Mouse (Mus musculus): ENCODE measurements around the gene Pik3cg. TPM values are rescaled to one million over a fixed set of nuclear protein-coding genes. Genes with fewer than 3 reads are reported as not detected.

Pik3cg gene
- total RNA-seq, 2 experiments from 2014 or later, result 1.9 to 2.8 TPM

GRCm38 (mm10) chr12:32202583-32202982 is 5.9 kb downstream of the Pik3cg start:
- no peak for DNase-seq
- intact Hi-C loops (cut with DNase I), result no loop called here

DNA sequence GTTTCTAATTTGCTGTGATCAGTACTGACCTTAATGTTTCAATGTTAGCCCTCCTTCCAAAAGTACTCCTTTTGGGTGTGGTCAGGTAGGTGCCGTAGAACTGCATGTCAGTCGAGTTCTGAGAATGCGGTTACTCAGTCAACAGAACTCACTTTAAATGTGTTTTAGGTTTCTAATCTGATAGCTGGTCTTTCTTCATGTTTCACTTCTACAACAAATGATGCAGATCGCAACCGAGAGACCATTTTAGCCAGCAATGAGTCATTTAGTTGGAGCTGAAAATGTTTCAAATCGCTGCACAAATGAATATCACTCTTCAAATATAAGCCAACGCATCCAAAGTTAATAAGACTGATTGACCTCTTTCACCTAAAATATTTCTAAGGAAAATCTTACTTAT is 6.5 kb downstream of the Pik3cg start:
- DNase-seq, result no peak
- intact Hi-C loops (cut with DNase I), result no loop called here

GRCm38 (mm10) chr12:32201070-32201585 is 7.3 kb downstream of the Pik3cg start:
- DNase-seq, result no peak

GRCm38 (mm10) chr12:32200387-32201069 is 7.9 kb downstream of the Pik3cg start:
- intact Hi-C loops (cut with DNase I), result no loop called here
- DNase-seq, result no peak

More at GRCm38 (mm10) chr12:32201070-32201585, 7.3 kb downstream of the Pik3cg start:
- intact Hi-C loops (cut with DNase I), result no loop called here

DNA sequence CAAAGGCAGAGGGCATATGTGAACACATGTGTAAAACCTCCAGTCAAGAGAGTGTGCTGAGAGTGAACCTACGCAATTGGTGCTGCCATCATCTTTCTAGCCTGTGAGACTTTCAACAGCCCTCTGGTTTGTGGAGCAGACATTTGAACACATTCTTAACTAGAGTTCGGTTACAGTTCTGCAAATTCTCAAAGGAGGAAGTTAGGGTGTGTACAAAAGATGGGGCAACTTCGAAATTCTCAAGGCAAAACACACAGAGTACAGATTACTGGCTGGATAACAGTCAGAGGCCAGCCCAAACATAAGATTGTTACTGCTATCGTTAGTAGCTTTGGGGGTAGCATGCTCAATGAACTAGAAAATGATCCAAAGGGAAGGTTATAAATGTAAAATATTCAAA is 9.0 kb downstream of the Pik3cg start:
- intact Hi-C loops (cut with DNase I), result no loop called here
- DNase-seq, result no peak

DNA sequence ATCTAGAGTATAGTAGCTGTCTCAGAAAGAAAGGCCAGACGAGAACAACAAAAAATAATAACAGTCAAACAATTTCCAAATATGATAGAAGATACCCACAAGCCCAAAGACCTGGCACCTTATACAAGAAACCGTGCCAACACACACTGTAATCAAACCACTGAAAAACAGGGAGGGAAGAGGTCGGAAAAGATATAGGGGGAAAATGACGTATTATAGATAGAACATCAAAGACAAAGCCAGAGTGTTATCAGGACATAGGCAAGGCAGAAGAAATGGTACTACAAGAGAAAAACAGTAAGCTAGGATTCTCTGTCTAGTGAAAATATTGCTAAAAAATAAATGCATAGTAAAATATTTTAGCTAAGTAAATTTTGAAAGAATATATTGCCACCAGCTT is 10.4 kb downstream of the Pik3cg start:
- no peak for DNase-seq
- intact Hi-C loops (cut with DNase I), result no loop called here

GRCm38 (mm10) chr12:32195000-32195399 is 13.5 kb downstream of the Pik3cg start:
- DNase-seq, result no peak
- intact Hi-C loops (cut with DNase I), result no loop called here

- intact Hi-C loops (cut with DNase I), result no loop called here
- DNase-seq, result no peak
Observed at GRCm38 (mm10) chr12:32194358-32194757, 14.1 kb downstream of the Pik3cg start.

GRCm38 (mm10) chr12:32190927-32191326 is 17.5 kb downstream of the Pik3cg start:
- no peak for DNase-seq
- intact Hi-C loops (cut with DNase I), result no loop called here

DNA sequence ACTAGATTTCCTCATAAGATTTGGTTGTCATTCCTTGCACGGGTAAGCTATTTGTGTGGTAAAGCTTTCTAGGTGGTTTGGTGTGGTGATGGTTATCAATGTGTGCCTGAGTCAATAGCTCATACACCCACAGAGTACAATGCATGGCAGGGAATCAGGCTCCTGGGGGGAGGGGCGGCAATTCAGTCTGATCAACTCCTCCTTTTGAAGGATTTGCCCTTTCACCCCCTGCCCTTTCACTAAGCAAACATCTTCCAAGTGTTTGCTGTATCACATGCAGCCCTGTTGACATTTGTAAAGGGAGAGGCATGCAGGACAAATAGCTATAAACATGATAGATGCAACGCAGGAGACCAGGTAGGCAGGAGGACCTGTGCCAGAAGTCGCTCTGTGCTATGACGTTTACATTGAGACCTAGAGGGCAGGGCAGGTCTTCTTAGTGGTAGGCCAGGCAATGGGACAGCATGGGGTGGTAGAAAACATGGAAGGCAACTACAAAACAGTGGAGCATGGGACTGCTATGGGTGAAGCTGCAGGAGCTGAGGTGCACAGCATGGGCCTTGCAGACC is 20.7 kb downstream of the Pik3cg start:
- intact Hi-C loops (cut with DNase I), result no loop called here
- DNase-seq, result no peak

DNA sequence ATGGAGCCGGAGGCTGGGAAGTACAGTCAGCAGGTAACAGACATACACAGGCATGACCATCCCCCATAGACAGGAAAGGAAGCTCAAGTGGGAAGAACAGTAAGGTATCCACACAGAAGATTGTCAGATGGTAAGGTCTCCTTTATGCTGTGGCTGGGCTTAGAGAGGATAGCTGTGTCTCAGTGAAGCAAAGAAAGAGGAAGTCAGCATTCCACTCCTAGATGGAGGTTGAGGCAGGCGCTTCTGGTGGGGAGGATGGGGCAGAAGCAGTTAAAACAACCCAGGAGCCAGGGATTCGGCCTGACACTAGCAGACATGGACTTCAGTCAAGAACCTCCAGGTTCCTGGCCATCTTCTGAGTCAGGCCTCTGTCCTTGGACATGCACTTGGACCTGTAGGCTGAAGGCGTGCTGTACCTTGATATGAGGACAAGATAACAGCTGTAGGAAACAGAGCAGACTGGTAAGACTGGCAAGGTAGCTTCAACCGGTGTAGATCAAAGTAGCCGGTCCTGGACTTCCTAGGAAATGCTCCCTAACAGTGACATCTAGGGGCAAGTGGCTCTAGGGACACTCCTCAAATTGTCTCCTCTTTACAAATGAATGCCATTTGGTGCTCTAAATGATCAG is 21.7 kb downstream of the Pik3cg start:
- no peak for DNase-seq
- intact Hi-C loops (cut with DNase I), result no loop called here

- intact Hi-C loops (cut with DNase I), result no loop called here
- no peak for DNase-seq
Observed at GRCm38 (mm10) chr12:32184874-32185273, 23.6 kb downstream of the Pik3cg start.

GRCm38 (mm10) chr12:32183584-32183983 is 24.9 kb downstream of the Pik3cg start:
- intact Hi-C loops (cut with DNase I), result no loop called here
- no peak for DNase-seq

DNA sequence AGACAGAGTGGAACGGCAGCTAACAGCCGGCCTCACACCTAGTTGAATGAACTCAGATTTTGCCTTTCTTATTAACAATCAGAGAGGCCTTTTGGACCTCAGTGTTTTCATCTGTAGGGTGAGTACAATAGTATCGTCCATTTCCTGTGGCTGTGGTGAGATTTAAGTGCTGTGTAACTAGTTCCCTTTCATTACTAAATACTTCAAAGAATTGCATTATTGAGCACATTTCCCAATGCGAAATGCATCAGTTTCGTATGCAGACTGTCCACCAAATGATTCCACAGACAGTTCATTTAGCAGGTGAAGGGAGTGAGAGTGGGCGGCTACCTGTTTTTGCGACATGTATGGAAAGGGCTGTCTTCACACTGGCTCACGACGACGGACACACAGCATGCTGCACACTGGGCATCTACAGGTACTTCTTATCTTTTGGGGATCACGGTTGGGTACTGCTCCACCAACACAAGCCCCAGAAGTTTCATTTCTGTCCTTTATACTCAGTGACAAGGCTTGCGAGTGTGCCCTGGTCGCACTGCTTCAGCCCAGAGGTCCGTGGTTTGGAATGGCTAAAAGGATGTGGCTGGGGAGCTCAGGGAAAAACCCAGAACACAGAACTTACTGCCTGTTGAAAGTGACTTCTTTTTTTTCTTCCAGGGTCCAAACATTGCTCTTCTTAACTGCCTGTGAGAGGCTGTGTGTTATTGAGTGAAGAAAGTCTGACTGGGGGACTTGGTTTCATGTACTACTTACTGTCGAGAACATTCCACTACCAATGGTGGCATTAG is 25.6 kb downstream of the Pik3cg start:
- intact Hi-C loops (cut with DNase I), result no loop called here

DNA sequence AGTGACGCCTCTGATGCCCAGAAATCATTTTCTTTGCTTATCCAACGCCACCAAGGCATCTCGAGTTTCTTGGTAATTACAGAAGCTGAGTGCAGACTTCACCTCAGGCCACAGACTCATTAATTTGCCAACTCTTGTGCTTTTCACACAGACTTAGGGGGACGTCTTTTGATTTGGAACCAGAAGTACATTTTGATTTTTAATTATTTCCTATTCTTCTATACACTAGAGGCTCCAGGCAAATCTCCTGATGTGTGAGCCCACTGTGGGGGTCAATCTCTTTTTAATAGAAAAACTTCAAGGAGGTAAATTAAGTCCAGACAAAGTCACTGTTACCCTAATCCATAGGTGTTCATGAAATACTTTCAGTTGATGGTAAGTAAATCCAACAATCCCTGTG is 26.6 kb downstream of the Pik3cg start:
- no peak for DNase-seq
- intact Hi-C loops (cut with DNase I), result no loop called here

More for the DNA sequence above, 25.6 kb downstream of the Pik3cg start:
- no peak for DNase-seq

DNA sequence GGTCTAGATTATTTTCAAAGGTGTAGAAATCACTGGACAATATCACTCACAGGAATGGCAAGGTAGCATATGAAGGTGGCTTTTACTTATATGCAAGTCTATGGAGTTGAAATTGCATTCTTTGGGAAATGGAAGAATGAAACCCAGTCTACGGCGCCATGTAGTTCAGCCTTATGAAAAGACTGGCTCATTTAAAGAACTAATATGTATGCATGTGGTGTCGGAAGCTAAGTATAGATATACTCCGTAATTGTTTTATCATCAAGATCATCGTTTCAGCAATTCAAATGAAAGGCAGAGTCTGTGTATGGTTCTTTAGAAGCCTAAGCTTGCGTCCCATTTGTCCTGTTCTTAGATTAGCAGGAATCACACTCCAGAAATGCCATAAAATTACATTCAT is 34.0 kb downstream of the Pik3cg start:
- intact Hi-C loops (cut with DNase I), result no loop called here
- DNase-seq, result no peak

DNA sequence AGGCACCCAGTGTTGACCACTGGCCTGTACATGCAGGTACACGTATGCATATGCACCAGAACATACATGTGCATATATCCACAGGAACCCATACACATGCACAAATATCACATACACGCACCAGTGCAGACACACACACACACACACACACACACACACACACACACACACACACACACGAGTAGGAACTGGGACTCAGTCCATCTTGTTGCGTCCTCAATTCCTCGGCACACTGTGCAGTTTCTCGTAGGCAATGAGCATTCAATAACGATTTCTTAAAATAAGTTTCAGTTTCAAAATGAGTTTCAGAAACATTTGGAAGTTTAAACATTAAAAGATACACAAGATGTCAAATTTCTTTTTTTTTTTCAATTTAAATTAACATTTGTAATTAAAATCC is 35.6 kb downstream of the Pik3cg start:
- no peak for DNase-seq
- intact Hi-C loops (cut with DNase I), result no loop called here

DNA sequence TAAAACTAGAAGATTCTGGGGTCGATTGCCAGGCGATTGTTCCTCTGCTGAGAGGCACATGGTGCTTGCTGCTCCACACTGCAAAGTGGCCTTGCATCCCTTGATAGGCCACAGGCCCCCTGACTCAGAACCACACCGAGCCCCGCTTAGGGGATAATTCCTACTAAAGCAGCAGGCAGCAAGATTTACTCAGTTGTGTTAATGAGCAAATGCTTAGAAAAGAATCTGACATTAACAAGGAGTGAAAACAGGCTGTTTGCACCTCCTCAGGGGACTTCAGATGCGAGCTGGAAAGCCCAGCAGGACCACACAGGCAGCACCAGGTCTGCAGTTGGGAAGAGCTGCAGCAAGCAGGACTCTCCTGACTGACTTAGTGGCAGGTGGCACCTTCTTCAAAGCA is 39.3 kb downstream of the Pik3cg start:
- no peak for DNase-seq
- intact Hi-C loops (cut with DNase I), result no loop called here

DNA sequence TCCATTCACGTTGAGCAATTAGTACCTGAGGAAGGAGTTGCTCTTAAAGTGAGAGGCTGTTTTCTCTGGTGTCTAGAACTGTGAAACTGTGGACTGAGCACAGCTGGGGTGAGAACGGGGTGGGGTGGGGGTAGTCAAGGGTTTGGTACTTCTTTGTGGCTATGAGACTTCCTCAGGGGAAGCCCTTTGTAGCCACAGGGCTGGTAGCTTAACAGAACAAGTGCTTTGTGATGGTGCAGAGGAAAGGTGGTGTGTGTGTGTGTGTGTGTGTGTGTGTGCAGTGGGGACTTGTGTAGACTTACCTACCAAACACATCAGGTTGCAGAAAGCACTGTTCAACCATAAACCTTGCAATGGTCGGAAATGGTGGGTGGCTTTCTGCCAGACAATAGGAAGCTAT is 39.7 kb downstream of the Pik3cg start:
- DNase-seq, result no peak
- intact Hi-C loops (cut with DNase I), result no loop called here

DNA sequence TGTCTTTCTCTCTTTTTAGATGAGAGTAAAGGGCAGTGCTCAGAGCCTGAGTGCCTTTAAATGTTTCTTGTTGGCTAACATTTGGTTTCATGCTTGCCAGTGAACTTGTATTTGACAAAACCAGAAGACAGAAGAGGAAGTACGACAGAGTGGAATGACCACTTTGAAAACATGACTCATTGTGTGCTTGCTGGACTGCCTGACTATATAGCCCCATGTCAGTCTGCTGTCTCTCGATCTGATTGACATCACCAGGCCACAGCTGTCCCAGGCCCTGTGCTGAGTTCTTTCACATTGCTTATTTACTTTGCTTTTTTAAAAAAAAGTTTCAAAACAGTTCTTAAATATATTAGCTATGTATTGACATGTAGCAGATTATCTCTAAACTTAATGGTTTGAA is 44.8 kb downstream of the Pik3cg start:
- intact Hi-C loops (cut with DNase I), result no loop called here
- no peak for DNase-seq

DNA sequence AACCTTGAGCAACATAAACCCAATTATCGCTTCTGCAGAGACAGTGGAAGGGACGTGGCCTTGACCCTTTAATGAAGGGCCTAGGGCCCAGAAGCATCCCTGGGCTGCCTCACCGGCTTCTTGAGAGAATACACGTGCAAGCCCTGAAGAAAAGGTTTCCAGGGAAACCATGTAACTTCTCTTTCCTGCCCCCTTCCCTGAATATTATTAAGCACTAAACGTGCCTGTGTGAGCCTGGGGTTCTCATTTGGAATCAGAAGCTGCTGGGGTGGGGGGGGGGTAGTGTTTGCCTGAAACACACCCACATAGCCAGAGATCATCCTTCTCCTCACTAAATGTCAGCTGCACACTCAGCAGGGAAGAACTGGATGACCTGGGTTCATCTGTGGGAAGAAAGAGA is 49.7 kb downstream of the Pik3cg start:
- intact Hi-C loops (cut with DNase I), result no loop called here
- DNase-seq, result no peak

All from heart, postnatal 14 days (tissue).